Mouse (Mus musculus): ENCODE measurements at regions not wholly inside any gene's neighbourhood (a gene's known extent, or its start where the extent isn't known, plus 50 kb on each side); places are given as distances from the start of the nearest gene placed in this dataset.
A peak's percentile ranks its signal among the peaks of the same experiment; 100 is the strongest.

GRCm38 (mm10) chr7:137603039-137603438 lies 165.6 kb downstream of the Glrx3 start:
- TF ChIP-seq CTCF (IDR thresholded peaks at IDR 0.05; ENCODE audit: low read depth) = peak; percentile 91
- TF ChIP-seq EP300 (optimal IDR thresholded peaks at IDR 0.05) = no peak

All from stomach, postnatal 0 days (tissue).